Mouse (Mus musculus): Measurements from ENCODE around the gene Rbm18. TPM values are rescaled to one million over a fixed set of nuclear protein-coding genes. Genes with fewer than 3 reads are reported as not detected.
A peak's percentile ranks its signal among the peaks of the same experiment; 100 is the strongest.
"Not testable (repeated sequence)": the region's sequence is repeated elsewhere in the genome, so short reads cannot be mapped to it uniquely, and the experiment has no call there.

Gene Rbm18
- polyA plus RNA-seq (2012; ENCODE audit: insufficient read depth, insufficient read length, missing spikeins) = 18.6 and 20.7 TPM in 2 replicates

- Histone ChIP-seq H3K27ac (ENCODE audit: insufficient read depth, low read depth, low read length) (peak within 1 kb of the TSS; percentile 84), H3K4me1 (ENCODE audit: control insufficient read depth, insufficient read depth, low read length) (peaks cover 3% of the 10 kb centered on the region; the same call in 1 of the 2 replicates), H3K4me3 (ENCODE audit: insufficient read depth, low read length) (peak within 1 kb of the TSS; percentile 85)
- TF ChIP-seq POLR2A (IDR thresholded peaks at IDR 0.05; ENCODE audit: borderline replicate concordance, low read depth, low read length) = no peak
- no peak for TF ChIP-seq CTCF (IDR thresholded peaks at IDR 0.05; ENCODE audit: low read depth, low read length)
These were observed at the start of gene Rbm18, which contains the start of gene Mrrf for GRCm38 (mm10) chr2:36136300-36136941. Gene Rbm18, minus strand, starts transcription at chr2:36136773. Gene Mrrf, plus strand, starts transcription at chr2:36136389.

- no peak overlapping the region for H3K27ac ChIP-seq (ENCODE audit: insufficient read depth, low read depth, low read length)
- no peaks in the 10 kb centered on the region for H3K4me1 ChIP-seq (ENCODE audit: control insufficient read depth, insufficient read depth, low read length)
- H3K4me3 ChIP-seq (ENCODE audit: insufficient read depth, low read length) = no peak overlapping the region
- TF ChIP-seq CTCF (IDR thresholded peaks at IDR 0.05; ENCODE audit: low read depth, low read length) (no peak), POLR2A (IDR thresholded peaks at IDR 0.05; ENCODE audit: borderline replicate concordance, low read depth, low read length) (no peak)
These were observed 48.3 kb upstream of the Rbm18 start for GRCm38 (mm10) chr2:36184876-36185275.

DNA sequence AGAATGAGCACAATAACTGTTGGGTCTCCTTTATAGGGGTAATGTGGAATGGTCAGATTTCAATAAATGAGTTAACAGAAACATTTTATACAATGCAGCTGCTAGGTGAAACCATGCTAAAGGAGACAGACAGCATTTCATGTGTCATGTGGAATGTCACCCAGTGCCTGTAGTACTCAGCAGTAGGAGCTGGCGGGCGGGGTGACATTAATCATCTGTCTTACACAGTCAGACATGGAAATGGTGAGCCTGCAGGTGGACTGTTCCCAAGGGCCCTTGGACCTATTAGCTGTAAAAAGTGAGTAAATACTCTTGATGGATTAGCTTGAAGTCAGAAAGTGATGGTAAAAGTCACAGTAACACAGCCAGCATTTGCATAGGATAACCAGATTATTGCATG lies 47.6 kb upstream of the Rbm18 start:
- TF ChIP-seq POLR2A (IDR thresholded peaks at IDR 0.05; ENCODE audit: borderline replicate concordance, low read depth, low read length) (no peak), CTCF (IDR thresholded peaks at IDR 0.05; ENCODE audit: low read depth, low read length) (no peak)
- no peak overlapping the region for H3K4me3 ChIP-seq (ENCODE audit: insufficient read depth, low read length)
- H3K27ac ChIP-seq (ENCODE audit: insufficient read depth, low read depth, low read length) = no peak overlapping the region
- no peaks in the 10 kb centered on the region for H3K4me1 ChIP-seq (ENCODE audit: control insufficient read depth, insufficient read depth, low read length)

- Histone ChIP-seq H3K4me1 (ENCODE audit: control insufficient read depth, insufficient read depth, low read length) (no peaks in the 10 kb centered on the region), H3K27ac (ENCODE audit: insufficient read depth, low read depth, low read length) (no peak overlapping the region), H3K4me3 (ENCODE audit: insufficient read depth, low read length) (no peak overlapping the region)
- TF ChIP-seq CTCF (IDR thresholded peaks at IDR 0.05; ENCODE audit: low read depth, low read length) = no peak
- no peak for TF ChIP-seq POLR2A (IDR thresholded peaks at IDR 0.05; ENCODE audit: borderline replicate concordance, low read depth, low read length)
These were observed 46.7 kb upstream of the Rbm18 start for GRCm38 (mm10) chr2:36183278-36183677.

GRCm38 (mm10) chr2:36181587-36182368 lies 45.2 kb upstream of the Rbm18 start:
- H3K4me1 ChIP-seq (ENCODE audit: control insufficient read depth, insufficient read depth, low read length); H3K27ac ChIP-seq (ENCODE audit: insufficient read depth, low read depth, low read length); H3K4me3 ChIP-seq (ENCODE audit: insufficient read depth, low read length): not testable (repeated sequence)

- no peak overlapping the region for H3K27ac ChIP-seq (ENCODE audit: insufficient read depth, low read depth, low read length)
- no peak overlapping the region for H3K4me3 ChIP-seq (ENCODE audit: insufficient read depth, low read length)
- TF ChIP-seq POLR2A (IDR thresholded peaks at IDR 0.05; ENCODE audit: borderline replicate concordance, low read depth, low read length) (no peak), CTCF (IDR thresholded peaks at IDR 0.05; ENCODE audit: low read depth, low read length) (no peak)
- H3K4me1 ChIP-seq (ENCODE audit: control insufficient read depth, insufficient read depth, low read length) = no peaks in the 10 kb centered on the region
These were observed 42.9 kb upstream of the Rbm18 start for GRCm38 (mm10) chr2:36179487-36179886.

GRCm38 (mm10) chr2:36172574-36172973 lies 36.0 kb upstream of the Rbm18 start:
- TF ChIP-seq CTCF (IDR thresholded peaks at IDR 0.05; ENCODE audit: low read depth, low read length) = no peak
- TF ChIP-seq POLR2A (IDR thresholded peaks at IDR 0.05; ENCODE audit: borderline replicate concordance, low read depth, low read length) = no peak
- Histone ChIP-seq H3K4me1 (ENCODE audit: control insufficient read depth, insufficient read depth, low read length) (no peaks in the 10 kb centered on the region), H3K27ac (ENCODE audit: insufficient read depth, low read depth, low read length) (no peak overlapping the region), H3K4me3 (ENCODE audit: insufficient read depth, low read length) (no peak overlapping the region)

GRCm38 (mm10) chr2:36172136-36172535 lies 35.6 kb upstream of the Rbm18 start:
- no peaks in the 10 kb centered on the region for H3K4me1 ChIP-seq (ENCODE audit: control insufficient read depth, insufficient read depth, low read length)
- H3K27ac ChIP-seq (ENCODE audit: insufficient read depth, low read depth, low read length) = no peak overlapping the region
- TF ChIP-seq POLR2A (IDR thresholded peaks at IDR 0.05; ENCODE audit: borderline replicate concordance, low read depth, low read length) = no peak
- TF ChIP-seq CTCF (IDR thresholded peaks at IDR 0.05; ENCODE audit: low read depth, low read length) = no peak
- no peak overlapping the region for H3K4me3 ChIP-seq (ENCODE audit: insufficient read depth, low read length)

GRCm38 (mm10) chr2:36169176-36169575 lies 32.6 kb upstream of the Rbm18 start:
- no peak overlapping the region for H3K27ac ChIP-seq (ENCODE audit: insufficient read depth, low read depth, low read length)
- no peak for TF ChIP-seq POLR2A (IDR thresholded peaks at IDR 0.05; ENCODE audit: borderline replicate concordance, low read depth, low read length)
- no peak for TF ChIP-seq CTCF (IDR thresholded peaks at IDR 0.05; ENCODE audit: low read depth, low read length)
- H3K4me1 ChIP-seq (ENCODE audit: control insufficient read depth, insufficient read depth, low read length) = no peaks in the 10 kb centered on the region
- no peak overlapping the region for H3K4me3 ChIP-seq (ENCODE audit: insufficient read depth, low read length)

DNA sequence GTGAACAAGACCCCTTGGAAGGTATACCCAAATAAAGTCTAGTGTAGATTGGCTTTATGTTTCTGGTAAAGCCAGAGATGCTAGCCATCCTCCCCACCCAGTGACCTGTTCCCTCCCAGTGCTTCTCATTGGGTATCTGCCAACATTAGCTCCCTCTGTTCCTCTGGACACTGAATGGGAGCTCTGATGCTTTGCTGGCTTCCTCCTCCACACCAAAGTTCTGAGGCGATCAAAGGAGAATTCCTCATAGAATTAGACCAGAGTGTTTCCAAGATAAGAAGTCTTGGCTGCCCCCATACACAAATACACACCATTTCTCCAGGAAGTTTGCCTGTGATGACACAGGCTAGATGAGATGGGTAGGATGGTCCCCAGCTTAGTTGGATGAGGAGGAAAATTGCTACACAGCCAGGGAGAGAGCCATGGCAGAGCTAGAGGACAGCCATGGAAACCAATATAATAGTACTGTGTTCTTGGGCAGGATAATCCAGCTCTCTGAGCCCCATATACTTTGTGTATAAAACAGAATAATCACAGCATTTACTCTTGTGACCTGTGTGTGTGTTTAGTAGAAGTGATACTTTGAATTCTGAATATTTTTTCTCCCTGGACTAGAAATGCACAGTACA lies 31.5 kb upstream of the Rbm18 start:
- Histone ChIP-seq H3K4me1 (ENCODE audit: control insufficient read depth, insufficient read depth, low read length) (no peaks in the 10 kb centered on the region), H3K4me3 (ENCODE audit: insufficient read depth, low read length) (no peak overlapping the region), H3K27ac (ENCODE audit: insufficient read depth, low read depth, low read length) (no peak overlapping the region)
- no peak for TF ChIP-seq POLR2A (IDR thresholded peaks at IDR 0.05; ENCODE audit: borderline replicate concordance, low read depth, low read length)
- TF ChIP-seq CTCF (IDR thresholded peaks at IDR 0.05; ENCODE audit: low read depth, low read length) = no peak

Measured in bone marrow macrophage, adult 2 months (primary cell).